Mouse (Mus musculus) bone marrow macrophage, adult 2 months (primary cell): Measurements from ENCODE around the gene Oat. TPM values are rescaled to one million over a fixed set of nuclear protein-coding genes. Genes with fewer than 3 reads are reported as not detected.

Experiments
- H3K27ac ChIP-seq: 2 replicates; pipeline ENCODE4 v1.5.1; 2012; ENCODE audit warnings: low read depth, low read length; ENCODE audit not compliant: insufficient read depth
- H3K4me1 ChIP-seq: 2 replicates; pipeline ENCODE4 v1.6.1; 2012; ENCODE audit warnings: low read length; ENCODE audit not compliant: control insufficient read depth, insufficient read depth
- H3K4me3 ChIP-seq: 2 replicates; pipeline ENCODE4 v1.5.1; 2012; ENCODE audit warnings: mild to moderate bottlenecking, low read length, moderate library complexity; ENCODE audit not compliant: insufficient read depth
- CTCF ChIP-seq: IDR thresholded peaks from 2 replicates; pipeline ENCODE4 v1.5.1; 2012; ENCODE audit warnings: low read depth, mild to moderate bottlenecking, low read length, moderate library complexity
- POLR2A ChIP-seq: IDR thresholded peaks from 2 replicates; pipeline ENCODE4 v1.6.1; 2012; ENCODE audit warnings: mild to moderate bottlenecking, low read depth, low read length, borderline replicate concordance
- polyA plus RNA-seq: library from polyadenylated mRNA; stranded (reverse); fragments of >200 nt; gene quantifications from 2 replicates; pipeline ENCODE4 v1.2.4, GENCODE M21; 2012; ENCODE audit not compliant: missing spikeins, insufficient read depth, insufficient read length

Gene Oat
- polyA plus RNA-seq, 1 experiment: 84.6 TPM

DNA sequence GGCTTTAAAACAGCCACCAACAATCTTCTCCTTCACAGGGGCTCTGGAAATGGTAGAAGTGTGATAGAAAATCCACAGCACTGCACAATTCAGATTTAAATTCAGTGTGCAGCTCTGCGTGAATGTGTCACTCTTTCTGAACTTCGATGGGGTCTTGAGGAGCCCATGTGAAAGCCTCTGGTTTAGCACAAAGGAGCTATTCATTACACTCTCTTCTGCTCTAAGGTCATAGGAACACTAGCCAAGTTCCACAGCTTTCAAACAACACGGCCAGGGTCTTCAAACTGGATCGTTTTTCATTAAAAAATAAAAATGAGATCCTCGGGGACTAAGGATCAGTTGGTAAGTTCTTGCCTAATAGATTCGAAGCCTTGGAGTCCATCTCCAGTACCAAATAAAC is 3.0 kb downstream of the Oat start:
- no peak overlapping the region for H3K27ac ChIP-seq

DNA sequence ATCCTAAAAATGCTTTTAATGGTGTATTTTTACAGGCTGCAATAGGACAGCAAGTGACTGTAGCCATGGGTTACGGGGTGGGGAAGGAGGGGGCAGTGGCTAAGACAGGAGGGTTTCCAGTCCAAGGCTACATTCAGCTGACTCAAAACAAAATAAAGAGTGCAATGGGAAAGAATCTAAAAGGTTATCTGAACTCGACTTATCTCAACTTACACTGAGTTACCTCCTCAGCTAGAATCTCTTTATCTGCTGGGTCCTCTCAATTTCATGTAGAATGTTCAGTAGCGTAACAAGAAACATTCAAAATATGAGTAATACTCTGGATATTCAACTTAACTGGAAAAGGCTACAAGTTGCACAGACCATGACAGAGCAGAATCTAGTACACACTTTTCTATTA is 3.5 kb downstream of the Oat start:
- TF ChIP-seq CTCF (no peak), POLR2A (no peak)
- H3K4me1 ChIP-seq: peaks cover 17% of the 10 kb centered on the region
- no peak overlapping the region for H3K4me3 ChIP-seq
- H3K27ac ChIP-seq: no peak overlapping the region

More for the DNA sequence above, 3.0 kb downstream of the Oat start:
- TF ChIP-seq CTCF (no peak), POLR2A (no peak)
- H3K4me3 ChIP-seq: no peak overlapping the region
- peaks cover 17% of the 10 kb centered on the region for H3K4me1 ChIP-seq

DNA sequence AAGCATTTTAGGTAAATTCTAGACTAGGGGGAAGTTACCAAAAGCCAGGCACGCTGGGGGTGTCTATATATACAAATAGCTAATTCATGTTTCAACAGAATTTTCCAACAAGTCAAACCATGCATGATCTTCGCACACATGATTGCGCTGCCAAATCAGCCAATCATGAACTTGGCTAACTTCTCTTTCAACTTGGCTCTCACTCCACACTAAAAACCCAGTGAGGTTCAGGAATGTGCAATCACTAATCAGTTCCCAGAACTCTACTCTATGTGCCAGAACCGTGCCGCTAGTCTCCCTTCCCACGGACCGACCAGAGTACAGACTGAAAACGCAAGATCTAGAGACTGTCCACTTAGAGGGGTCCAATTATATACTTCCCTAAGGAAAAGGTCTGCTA is 4.7 kb downstream of the Oat start:
- TF ChIP-seq CTCF (no peak), POLR2A (no peak)
- H3K27ac ChIP-seq: no peak overlapping the region
- peaks cover 17% of the 10 kb centered on the region for H3K4me1 ChIP-seq
- no peak overlapping the region for H3K4me3 ChIP-seq

DNA sequence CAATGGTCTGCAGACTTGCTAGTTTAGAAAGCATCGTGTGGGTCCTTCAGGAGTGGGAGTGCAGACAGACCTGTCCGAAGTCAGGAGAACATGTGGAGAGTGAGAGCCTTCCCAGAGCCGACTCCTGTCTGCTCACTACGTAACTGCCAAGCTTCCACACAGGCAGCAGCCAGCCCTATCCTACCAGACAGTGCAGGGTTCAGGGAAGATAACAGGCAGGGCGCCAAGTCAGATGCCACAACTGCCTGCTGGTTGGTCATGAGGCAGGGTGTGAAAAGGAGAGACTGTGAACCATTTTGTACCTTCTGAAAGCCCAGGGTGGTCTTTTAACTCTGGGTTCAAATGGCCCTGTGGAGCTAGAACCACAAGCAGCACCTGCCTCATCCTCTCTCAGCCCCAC is 6.1 kb downstream of the Oat start:
- no peak overlapping the region for H3K27ac ChIP-seq
- no peak overlapping the region for H3K4me3 ChIP-seq
- TF ChIP-seq POLR2A (no peak), CTCF (no peak)
- H3K4me1 ChIP-seq: peaks cover 17% of the 10 kb centered on the region

DNA sequence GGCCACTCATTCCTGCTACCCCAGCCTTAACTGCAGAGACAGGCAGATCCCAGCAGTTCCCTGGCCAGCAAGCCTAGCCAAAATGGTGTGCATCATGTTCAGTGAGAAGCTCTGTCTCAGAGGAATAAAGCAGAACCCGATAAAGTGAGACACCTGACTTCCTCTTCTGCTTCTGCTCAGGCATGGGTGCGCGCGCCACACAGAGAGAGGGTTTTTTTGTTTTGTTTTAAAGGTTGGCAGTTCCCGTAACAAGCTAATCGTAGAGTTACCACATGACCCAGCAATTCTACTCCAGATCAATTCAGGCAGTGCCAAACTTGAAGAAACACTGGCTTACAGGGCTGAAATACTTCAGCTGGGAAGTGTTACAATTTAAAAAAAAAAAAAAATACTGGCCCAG is 7.4 kb downstream of the Oat start:
- H3K4me3 ChIP-seq: no peak overlapping the region

DNA sequence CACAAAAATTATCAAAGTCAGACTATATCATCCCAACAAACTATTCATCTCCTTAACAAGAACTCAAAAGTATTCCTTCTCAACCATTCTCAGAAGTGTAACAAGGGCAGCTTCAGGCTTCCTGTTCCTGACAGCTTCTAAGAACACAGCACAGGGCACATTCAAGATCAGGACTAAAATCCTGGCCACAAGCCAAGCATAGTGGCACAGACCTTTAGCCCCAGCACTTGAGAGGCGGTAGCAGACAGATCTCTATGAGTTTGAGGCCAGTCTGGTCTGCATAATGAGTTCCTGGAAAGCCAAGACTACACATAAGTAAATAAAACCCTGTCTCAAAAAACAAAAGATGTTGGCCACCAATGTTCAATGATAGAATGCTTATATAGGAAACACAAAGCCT is 10.4 kb downstream of the Oat start:
- H3K4me1 ChIP-seq: peaks cover 9% of the 10 kb centered on the region
- TF ChIP-seq CTCF (no peak), POLR2A (no peak)
- no peak overlapping the region for H3K4me3 ChIP-seq
- no peak overlapping the region for H3K27ac ChIP-seq

More for the DNA sequence above, 7.4 kb downstream of the Oat start:
- TF ChIP-seq CTCF (no peak), POLR2A (no peak)
- Histone ChIP-seq H3K27ac (no peak overlapping the region), H3K4me1 (peaks cover 17% of the 10 kb centered on the region)

DNA sequence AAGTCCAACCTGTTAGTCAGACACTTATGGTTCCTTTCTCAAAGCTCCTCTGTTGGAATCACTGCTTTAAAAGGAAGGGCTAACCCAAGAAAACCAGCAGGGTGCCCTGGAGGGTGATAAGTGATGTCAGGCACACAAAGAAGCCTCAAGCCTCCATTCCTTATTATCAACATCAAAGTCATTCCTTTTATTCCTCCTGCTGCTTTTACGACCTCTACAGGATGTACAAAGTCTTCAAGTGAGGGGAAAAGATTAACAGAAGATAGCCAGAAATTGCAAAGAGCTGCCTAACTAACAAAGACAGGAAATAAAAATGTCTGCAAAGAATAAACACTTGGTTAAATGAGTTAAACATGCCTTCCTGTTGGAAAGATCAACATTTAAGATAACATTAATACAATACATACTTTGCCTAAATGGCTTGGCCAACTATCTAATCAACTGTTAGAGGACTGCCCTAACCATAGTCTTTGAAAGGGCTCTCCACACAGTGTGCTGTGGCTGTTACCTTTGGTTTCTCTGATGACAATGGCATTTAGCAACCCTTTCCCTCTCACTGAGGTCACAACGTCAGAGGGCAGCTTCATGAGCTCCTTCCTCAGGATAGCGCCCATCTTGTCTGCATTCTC is 16.9 kb downstream of the Oat start:
- no peak overlapping the region for H3K4me3 ChIP-seq
- no peak overlapping the region for H3K27ac ChIP-seq
- TF ChIP-seq POLR2A (no peak), CTCF (no peak)
- H3K4me1 ChIP-seq: no peaks in the 10 kb centered on the region

DNA sequence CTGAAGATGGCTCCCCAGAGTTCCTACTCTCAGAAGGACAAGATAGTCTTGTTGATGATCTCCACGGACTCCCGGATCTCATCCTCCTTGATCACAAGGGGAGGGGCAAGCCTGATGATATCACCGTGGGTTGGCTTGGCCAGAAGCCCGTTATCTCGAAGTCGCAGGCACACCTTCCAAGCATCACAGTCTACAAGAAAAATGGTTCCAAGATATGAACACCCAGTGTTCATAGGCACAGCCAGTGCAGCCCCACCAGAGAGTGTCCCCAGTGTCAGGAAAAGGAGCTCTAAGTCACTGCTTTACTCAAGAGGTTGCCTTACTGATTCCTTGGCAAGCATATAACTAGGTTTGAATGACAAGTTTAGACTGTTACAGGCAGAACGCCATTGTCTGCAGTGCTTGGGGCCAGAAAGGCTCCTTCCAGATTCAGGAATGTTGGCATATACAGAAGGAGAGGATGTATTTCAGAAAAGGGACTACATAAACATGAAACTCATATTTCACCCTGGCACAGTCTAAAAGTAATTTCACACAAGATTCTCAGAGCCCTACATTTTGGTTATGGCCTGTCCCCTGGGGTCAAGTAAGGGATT is 18.0 kb downstream of the Oat start:
- Histone ChIP-seq H3K27ac (no peak overlapping the region), H3K4me3 (no peak overlapping the region)
- no peak for TF ChIP-seq POLR2A

DNA sequence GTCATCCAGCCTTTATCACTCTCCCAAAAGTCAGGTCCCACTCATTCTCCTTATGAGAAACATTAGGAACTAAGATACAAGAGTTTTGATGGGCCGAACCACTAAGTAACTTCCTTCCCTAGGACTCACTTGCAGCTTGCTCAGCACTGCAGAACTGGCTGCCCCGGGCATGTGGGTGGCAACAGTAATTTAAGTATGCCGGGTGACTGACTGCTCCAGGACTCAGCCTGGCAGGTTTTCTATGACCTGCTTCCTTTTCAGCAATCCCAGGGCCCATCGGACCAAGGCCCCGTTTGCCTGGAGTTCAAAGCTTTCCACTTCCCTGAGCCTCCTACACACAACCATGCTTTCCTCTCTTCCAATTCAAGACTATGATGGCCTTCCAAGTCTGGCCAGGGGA is 19.6 kb downstream of the Oat start:
- no peak overlapping the region for H3K4me3 ChIP-seq
- H3K27ac ChIP-seq: no peak overlapping the region
- TF ChIP-seq POLR2A (no peak), CTCF (no peak)
- no peaks in the 10 kb centered on the region for H3K4me1 ChIP-seq

More for the DNA sequence above, 18.0 kb downstream of the Oat start:
- H3K4me1 ChIP-seq: no peaks in the 10 kb centered on the region

DNA sequence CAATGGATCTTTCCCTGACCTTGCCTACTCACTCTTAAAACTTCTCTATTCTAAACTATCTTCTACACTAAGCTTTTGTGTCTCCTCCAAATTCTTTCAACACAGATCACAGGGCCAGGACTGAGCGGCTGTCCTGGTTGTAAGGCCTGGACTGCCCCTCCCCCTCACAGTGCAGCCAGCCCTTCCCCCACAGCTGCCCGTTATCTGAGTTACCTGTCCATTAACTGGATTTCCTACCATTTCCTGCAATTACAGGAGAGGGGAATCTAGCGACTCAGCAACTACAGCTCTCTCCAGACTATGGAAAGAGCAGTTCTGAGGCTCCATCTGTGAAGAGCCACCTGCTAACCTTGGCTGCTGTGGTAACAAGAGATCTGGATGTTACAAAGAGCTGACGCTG is 20.3 kb downstream of the Oat start:
- TF ChIP-seq POLR2A: no peak
- no peak for TF ChIP-seq CTCF
- Histone ChIP-seq H3K27ac (no peak overlapping the region), H3K4me3 (no peak overlapping the region), H3K4me1 (no peaks in the 10 kb centered on the region)

DNA sequence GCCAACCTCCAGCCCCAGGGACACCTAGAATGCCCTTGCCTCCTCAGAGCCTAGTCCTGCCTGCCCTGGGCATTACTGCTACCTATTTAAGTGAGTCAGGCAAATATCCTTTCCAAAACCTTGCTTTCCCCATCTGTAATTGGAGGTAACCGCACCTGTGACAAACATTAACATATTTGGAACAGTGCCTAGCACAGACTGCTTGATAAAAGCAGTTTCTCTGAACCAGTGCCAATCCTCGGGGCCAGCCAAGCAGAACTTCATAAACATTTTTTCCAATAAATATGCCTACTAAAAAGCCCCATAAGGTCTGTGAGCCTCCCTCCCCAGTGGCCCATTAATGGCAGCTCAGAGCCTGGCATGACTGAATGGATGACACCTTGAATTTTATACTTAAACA is 22.1 kb downstream of the Oat start:
- Histone ChIP-seq H3K4me3 (no peak overlapping the region), H3K4me1 (no peaks in the 10 kb centered on the region), H3K27ac (no peak overlapping the region)
- TF ChIP-seq POLR2A: no peak
- TF ChIP-seq CTCF: no peak
